Mouse (Mus musculus) bone marrow macrophage, adult 2 months (primary cell): ENCODE measurements around the gene Ang2. TPM values are rescaled to one million over a fixed set of nuclear protein-coding genes. Genes with fewer than 3 reads are reported as not detected.
"Not testable (repeated sequence)": the region's sequence is repeated elsewhere in the genome, so short reads cannot be mapped to it uniquely, and the experiment has no call there.

Source experiments
- H3K27ac ChIP-seq: 2 replicates; pipeline ENCODE4 v1.5.1; 2012; ENCODE audit warnings: low read depth, low read length; ENCODE audit not compliant: insufficient read depth
- H3K4me1 ChIP-seq: 2 replicates; pipeline ENCODE4 v1.6.1; 2012; ENCODE audit warnings: low read length; ENCODE audit not compliant: control insufficient read depth, insufficient read depth
- H3K4me3 ChIP-seq: 2 replicates; pipeline ENCODE4 v1.5.1; 2012; ENCODE audit warnings: mild to moderate bottlenecking, low read length, moderate library complexity; ENCODE audit not compliant: insufficient read depth
- CTCF ChIP-seq: IDR thresholded peaks from 2 replicates; pipeline ENCODE4 v1.5.1; 2012; ENCODE audit warnings: low read depth, mild to moderate bottlenecking, low read length, moderate library complexity
- POLR2A ChIP-seq: IDR thresholded peaks from 2 replicates; pipeline ENCODE4 v1.6.1; 2012; ENCODE audit warnings: mild to moderate bottlenecking, low read depth, low read length, borderline replicate concordance
- polyA plus RNA-seq: library from polyadenylated mRNA; stranded (reverse); fragments of >200 nt; gene quantifications from 2 replicates; pipeline ENCODE4 v1.2.4, GENCODE M21; 2012; ENCODE audit not compliant: missing spikeins, insufficient read depth, insufficient read length

Ang2 gene
- polyA plus RNA-seq: not detected in 2 replicates

GRCm38 (mm10) chr14:51199098-51200023 lies at the start of gene Ang2:
Gene Ang2, minus strand, starts transcription at chr14:51199148.
- H3K4me1 ChIP-seq: peaks cover 19% of the 10 kb centered on the region
- TF ChIP-seq CTCF (no peak), POLR2A (no peak)

GRCm38 (mm10) chr14:51247736-51248135 lies 48.8 kb upstream of the Ang2 start:
- Histone ChIP-seq H3K27ac (no peak overlapping the region), H3K4me3 (no peak overlapping the region), H3K4me1 (peaks cover 5% of the 10 kb centered on the region; the same call in 1 of the 2 replicates)
- TF ChIP-seq CTCF (no peak), POLR2A (no peak)

More at GRCm38 (mm10) chr14:51199098-51200023, at the start of gene Ang2:
- no peak within 1 kb of the TSS for H3K4me3 ChIP-seq
- peak within 1 kb of the TSS; percentile 22; the same call in 1 of the 2 replicates for H3K27ac ChIP-seq

- H3K27ac ChIP-seq: no peak overlapping the region
- no peak overlapping the region for H3K4me3 ChIP-seq
- H3K4me1 ChIP-seq: peaks cover 11% of the 10 kb centered on the region
- 0 out of 2 replicates have a peak, but pooled peaks have one; percentile 20 for TF ChIP-seq CTCF
- no peak for TF ChIP-seq POLR2A
Measured at GRCm38 (mm10) chr14:51240899-51241298, 42.0 kb upstream of the Ang2 start.

GRCm38 (mm10) chr14:51237488-51237887 lies 38.5 kb upstream of the Ang2 start:
- H3K4me1 ChIP-seq: peaks cover 11% of the 10 kb centered on the region
- H3K27ac ChIP-seq, H3K4me3 ChIP-seq: not testable (repeated sequence)

- not testable (repeated sequence) for H3K4me1 ChIP-seq, H3K27ac ChIP-seq, H3K4me3 ChIP-seq
Measured at GRCm38 (mm10) chr14:51229657-51230056, 30.7 kb upstream of the Ang2 start.

- H3K4me1 ChIP-seq: peaks cover 15% of the 10 kb centered on the region
- not testable (repeated sequence) for H3K27ac ChIP-seq
Measured at GRCm38 (mm10) chr14:51220075-51220474, 21.1 kb upstream of the Ang2 start.

GRCm38 (mm10) chr14:51203115-51203514 lies 4.2 kb upstream of the Ang2 start, which contains the start of gene Ear14:
Gene Ear14, plus strand, starts transcription at chr14:51203391.
- H3K4me3 ChIP-seq: no peak within 1 kb of the TSS
- no peak within 1 kb of the TSS for H3K27ac ChIP-seq
- H3K4me1 ChIP-seq: peaks cover 19% of the 10 kb centered on the region
- TF ChIP-seq POLR2A (no peak), CTCF (no peak)

More at GRCm38 (mm10) chr14:51220075-51220474, 21.1 kb upstream of the Ang2 start:
- not testable (repeated sequence) for H3K4me3 ChIP-seq

- no peak for TF ChIP-seq POLR2A
- TF ChIP-seq CTCF: no peak
- H3K4me1 ChIP-seq: peaks cover 19% of the 10 kb centered on the region
- 0 out of 2 replicates have a peak overlapping the region, but pooled peaks have one; percentile 4 for H3K27ac ChIP-seq
- H3K4me3 ChIP-seq: no peak overlapping the region
Measured at GRCm38 (mm10) chr14:51200466-51200865, 1.5 kb upstream of the Ang2 start.

GRCm38 (mm10) chr14:51200054-51200453 lies 1.1 kb upstream of the Ang2 start:
- H3K27ac ChIP-seq: peak overlapping the region; percentile 22; the same call in 1 of the 2 replicates
- TF ChIP-seq POLR2A: no peak
- no peak for TF ChIP-seq CTCF
- H3K4me1 ChIP-seq: peaks cover 19% of the 10 kb centered on the region
- H3K4me3 ChIP-seq: no peak overlapping the region

- TF ChIP-seq POLR2A (no peak), CTCF (no peak)
- H3K27ac ChIP-seq: no peak overlapping the region
- H3K4me1 ChIP-seq: peaks cover 21% of the 10 kb centered on the region
- H3K4me3 ChIP-seq: no peak overlapping the region
Measured at GRCm38 (mm10) chr14:51195681-51196080, 3.3 kb downstream of the Ang2 start.

GRCm38 (mm10) chr14:51181051-51181450 lies 17.9 kb downstream of the Ang2 start:
- not testable (repeated sequence) for H3K4me3 ChIP-seq, H3K27ac ChIP-seq
- peaks cover 13% of the 10 kb centered on the region for H3K4me1 ChIP-seq
